Mouse (Mus musculus) bone marrow macrophage, adult 2 months (primary cell): Measurements from ENCODE around the gene Prex1. TPM values are rescaled to one million over a fixed set of nuclear protein-coding genes. Genes with fewer than 3 reads are reported as not detected.
"Not testable (repeated sequence)": the region's sequence is repeated elsewhere in the genome, so short reads cannot be mapped to it uniquely, and the experiment has no call there.

Experiments
- H3K27ac ChIP-seq: 2 replicates; pipeline ENCODE4 v1.5.1; 2012; ENCODE audit warnings: low read depth, low read length; ENCODE audit not compliant: insufficient read depth
- H3K4me1 ChIP-seq: 2 replicates; pipeline ENCODE4 v1.6.1; 2012; ENCODE audit warnings: low read length; ENCODE audit not compliant: control insufficient read depth, insufficient read depth
- H3K4me3 ChIP-seq: 2 replicates; pipeline ENCODE4 v1.5.1; 2012; ENCODE audit warnings: mild to moderate bottlenecking, low read length, moderate library complexity; ENCODE audit not compliant: insufficient read depth
- CTCF ChIP-seq: IDR thresholded peaks from 2 replicates; pipeline ENCODE4 v1.5.1; 2012; ENCODE audit warnings: low read depth, mild to moderate bottlenecking, low read length, moderate library complexity
- POLR2A ChIP-seq: IDR thresholded peaks from 2 replicates; pipeline ENCODE4 v1.6.1; 2012; ENCODE audit warnings: mild to moderate bottlenecking, low read depth, low read length, borderline replicate concordance
- polyA plus RNA-seq: library from polyadenylated mRNA; stranded (reverse); fragments of >200 nt; gene quantifications from 2 replicates; pipeline ENCODE4 v1.2.4, GENCODE M21; 2012; ENCODE audit not compliant: missing spikeins, insufficient read depth, insufficient read length

The Prex1 gene
- polyA plus RNA-seq, 1 experiment, result 191 TPM

DNA sequence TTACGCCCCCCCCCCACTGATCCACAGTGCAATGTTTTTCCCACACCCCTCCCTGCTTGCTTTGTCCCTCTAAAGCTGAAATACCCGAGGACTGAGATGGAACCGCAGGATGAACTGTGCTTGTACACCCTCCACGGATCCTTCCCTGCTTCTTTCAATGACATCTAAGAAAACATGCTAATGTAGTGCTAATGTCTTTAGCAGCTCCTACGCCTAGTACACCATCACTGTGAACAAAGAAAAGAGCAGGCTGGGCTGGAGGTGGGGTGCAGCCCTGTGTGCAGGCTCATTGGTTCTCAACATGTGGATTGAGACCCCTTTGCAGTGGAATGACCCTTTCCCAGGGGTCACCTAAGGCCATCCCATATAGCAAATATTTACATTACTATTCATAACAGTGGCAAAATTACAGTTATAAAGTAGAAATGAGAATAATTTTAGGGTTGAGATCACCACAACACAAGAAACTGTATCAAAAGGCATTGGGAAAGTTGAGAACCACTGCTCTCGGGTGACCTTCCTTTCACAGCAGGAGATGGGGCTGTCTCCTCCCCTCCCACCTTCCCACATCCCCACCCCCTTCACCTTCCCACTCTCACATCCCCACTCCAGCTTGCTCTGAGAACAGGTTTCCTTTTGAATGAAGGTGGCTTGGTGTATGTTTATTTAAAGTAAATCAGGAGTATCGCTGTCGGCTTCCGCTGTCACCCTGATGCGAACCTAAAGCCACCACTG, 190.3 kb downstream of the Prex1 start:
- H3K4me3 ChIP-seq, result no peak overlapping the region
- H3K27ac ChIP-seq, result no peak overlapping the region
- TF ChIP-seq CTCF (no peak), POLR2A (no peak)
- H3K4me1 ChIP-seq, result peaks cover 12% of the 10 kb centered on the region

DNA sequence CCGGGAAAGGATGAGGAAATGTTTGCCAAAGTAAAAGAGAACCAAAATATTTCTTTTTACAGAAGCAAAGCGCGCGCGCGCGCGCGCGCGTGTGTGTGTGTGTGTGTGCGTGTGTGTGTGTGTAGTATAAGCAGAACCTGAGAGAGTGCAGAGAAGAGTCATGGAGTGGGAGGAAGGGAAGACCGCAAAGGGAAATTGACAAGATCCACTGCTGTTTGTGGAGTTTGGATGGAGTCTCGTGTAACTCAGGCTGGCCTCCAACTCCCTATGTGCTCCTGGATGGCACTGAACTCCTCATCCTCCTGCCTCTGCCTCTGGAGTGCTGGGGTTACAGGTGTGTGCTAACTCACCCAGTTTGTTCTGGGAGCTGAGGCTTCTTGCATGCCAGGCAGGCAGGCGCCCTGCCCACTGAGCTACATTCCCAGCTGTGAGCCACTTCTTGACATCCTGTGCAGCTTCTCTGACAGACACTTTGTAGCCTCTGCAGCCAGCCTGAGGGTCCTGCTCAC, 191.0 kb downstream of the Prex1 start:
- Histone ChIP-seq H3K4me1 (peaks cover 12% of the 10 kb centered on the region), H3K4me3 (no peak overlapping the region), H3K27ac (no peak overlapping the region)
- TF ChIP-seq CTCF (no peak), POLR2A (no peak)

DNA sequence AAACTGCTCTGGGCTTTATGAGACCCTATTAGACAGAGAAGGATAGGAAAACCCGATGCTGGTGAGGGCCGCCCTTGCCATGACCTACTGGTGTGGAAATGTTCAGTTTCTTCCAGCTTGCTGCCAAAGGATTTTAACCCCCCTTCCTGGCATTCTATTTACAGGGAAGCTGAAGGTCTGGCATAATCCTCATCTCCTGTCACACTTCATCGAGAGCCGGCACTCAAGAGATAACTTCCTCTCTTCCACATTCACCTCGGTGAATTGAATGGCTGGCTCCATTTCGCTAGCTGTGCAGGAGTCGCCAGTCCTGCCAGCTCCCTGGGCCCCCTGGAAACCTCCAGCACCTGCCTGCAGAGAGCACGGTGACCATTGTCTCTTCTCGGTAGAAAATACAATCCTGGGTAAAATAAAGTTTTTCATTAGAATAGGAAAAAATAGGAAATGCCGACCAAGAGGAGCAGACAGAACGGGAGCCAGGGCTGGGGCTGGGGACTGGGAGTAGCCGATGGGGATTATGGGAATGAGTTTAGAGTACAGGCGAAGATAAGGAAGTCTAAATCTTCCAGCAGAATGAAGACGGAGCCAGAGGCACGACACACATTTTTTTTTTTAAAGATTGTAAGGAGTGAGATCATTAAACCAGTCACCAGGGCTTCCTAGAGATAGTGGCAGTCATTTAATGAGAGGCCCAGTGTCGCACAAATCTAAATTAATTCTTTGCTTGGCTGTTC, 191.6 kb downstream of the Prex1 start:
- Histone ChIP-seq H3K4me3 (no peak overlapping the region), H3K4me1 (peaks cover 17% of the 10 kb centered on the region), H3K27ac (no peak overlapping the region)
- TF ChIP-seq CTCF, result no peak
- TF ChIP-seq POLR2A, result no peak

DNA sequence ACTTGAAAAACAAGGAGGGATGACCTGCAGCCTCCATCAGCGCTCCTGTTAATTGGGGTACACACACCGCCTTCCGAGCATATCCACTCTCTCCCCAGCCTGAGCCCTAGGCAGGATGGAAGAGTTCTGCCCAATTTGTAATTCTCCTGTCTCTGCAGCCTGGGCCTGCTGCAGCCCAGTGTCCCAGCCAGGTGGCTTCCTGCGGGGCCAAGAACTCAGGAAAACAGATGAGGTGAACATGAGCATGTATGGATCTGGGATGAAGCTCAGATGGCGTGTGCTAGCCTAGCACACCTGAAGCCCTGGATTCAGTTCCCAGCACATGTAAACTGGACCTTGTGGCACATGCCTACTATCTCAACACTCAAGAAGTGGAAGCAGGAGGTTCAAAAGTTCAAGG, 192.2 kb downstream of the Prex1 start:
- no peak for TF ChIP-seq CTCF
- TF ChIP-seq POLR2A, result no peak
- H3K27ac ChIP-seq, result no peak overlapping the region
- H3K4me1 ChIP-seq, result peaks cover 22% of the 10 kb centered on the region
- no peak overlapping the region for H3K4me3 ChIP-seq

DNA sequence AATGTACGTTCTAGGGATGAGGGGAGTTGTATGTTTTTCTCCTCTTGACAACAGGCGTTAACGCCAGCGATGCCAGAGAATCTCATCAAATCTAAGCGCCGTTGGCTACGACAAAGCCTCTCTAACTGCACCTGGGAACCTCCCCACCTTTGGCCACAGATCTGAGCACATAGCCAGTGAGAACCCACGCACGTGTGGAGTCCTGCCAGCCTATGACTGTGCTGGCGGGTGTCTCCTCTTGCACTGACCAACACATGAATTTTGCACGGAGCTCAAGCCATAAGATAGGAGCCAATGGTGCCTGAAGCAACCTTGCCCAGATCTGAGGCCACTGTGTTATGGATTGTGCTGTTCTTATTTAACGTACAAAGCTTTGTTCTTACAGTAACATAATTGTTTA, 193.1 kb downstream of the Prex1 start:
- TF ChIP-seq POLR2A (no peak), CTCF (no peak)
- no peak overlapping the region for H3K27ac ChIP-seq
- peaks cover 29% of the 10 kb centered on the region for H3K4me1 ChIP-seq
- H3K4me3 ChIP-seq, result no peak overlapping the region

DNA sequence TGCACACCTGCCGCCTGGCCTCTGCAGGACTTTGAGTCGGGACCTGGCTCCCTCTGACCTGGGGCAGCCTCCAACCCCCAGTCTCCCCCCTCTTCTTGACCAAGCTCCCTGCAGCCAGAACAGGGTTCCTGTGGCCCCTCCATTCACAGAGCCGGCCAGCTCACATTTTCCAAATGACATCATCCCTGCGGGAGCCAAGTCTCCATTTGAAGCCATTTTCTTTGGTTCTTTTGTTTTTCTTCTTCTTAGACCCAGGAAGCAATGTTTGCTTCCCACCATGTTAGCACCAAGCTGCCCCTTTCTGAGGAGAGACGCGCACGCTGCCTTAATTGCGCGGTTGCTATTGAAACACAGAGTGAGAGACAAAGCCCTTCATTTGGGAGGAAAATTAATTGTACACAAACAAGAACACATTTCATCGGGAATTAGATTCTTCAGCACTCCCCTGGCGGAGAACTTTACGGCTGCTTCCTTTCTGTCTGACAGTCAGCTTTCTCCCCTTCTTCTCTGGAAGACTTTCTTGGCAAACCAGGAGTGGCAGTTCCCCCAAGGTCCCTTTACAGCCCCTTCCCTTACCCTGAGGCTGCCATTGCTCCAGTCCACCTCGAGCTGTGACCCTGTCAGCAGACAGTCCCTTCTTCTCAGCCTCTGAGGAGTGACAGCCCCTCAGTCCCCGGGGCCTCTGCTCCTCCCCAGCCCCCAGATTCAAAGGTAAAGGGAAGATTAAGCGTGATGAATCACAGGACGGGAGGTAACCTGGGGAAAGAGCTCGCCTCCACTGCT, 196.0 kb downstream of the Prex1 start:
- H3K4me3 ChIP-seq, H3K27ac ChIP-seq: not testable (repeated sequence)
- H3K4me1 ChIP-seq, result peaks cover 23% of the 10 kb centered on the region

DNA sequence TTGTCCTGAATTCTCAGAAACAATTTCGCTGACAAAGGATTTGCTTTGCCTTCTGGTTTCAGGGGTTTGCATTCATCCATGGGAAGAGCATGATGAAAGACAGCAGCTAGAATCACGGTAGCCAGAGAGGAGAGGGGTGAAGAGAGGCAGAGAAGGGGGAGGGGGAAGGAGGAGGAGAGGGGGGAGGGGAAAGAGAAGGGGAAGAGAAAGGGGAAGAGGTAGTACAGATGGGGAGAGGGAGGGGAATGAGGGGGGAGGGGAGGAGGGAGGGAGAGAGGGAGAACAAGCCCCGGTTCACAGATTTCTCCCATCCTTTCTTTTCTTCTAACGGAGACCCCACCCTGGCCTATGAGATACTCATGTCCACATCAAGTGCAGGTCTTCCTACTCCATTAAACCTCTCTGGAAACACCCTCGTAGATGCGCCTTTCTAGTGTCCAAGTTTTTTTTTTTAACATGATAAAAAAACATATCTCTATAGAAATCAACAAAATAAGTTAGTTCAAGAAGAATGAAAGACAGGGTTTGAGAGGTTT, 196.7 kb downstream of the Prex1 start:
- Histone ChIP-seq H3K4me3 (no peak overlapping the region), H3K27ac (peak overlapping the region; percentile 74), H3K4me1 (peaks cover 17% of the 10 kb centered on the region)
- TF ChIP-seq CTCF (no peak), POLR2A (no peak)

Other genes with a start within 250 kb of the Prex1 start
- gene Trp53rkb, start 78.7 kb upstream of the Prex1 start, polyA plus RNA-seq, result 3.1 and 3.3 TPM in 2 replicates
- 15.7 and 18.5 TPM in 2 replicates for gene Arfgef2, start 91.8 kb upstream of the Prex1 start, polyA plus RNA-seq
- gene Cse1l, start 192.2 kb upstream of the Prex1 start, polyA plus RNA-seq, result 29.7 and 35.3 TPM in 2 replicates